Mouse (Mus musculus): ENCODE measurements around the gene Sec24a.
"Not testable (repeated sequence)": the region's sequence is repeated elsewhere in the genome, so short reads cannot be mapped to it uniquely, and the experiment has no call there.

Gene Sec24a

DNA sequence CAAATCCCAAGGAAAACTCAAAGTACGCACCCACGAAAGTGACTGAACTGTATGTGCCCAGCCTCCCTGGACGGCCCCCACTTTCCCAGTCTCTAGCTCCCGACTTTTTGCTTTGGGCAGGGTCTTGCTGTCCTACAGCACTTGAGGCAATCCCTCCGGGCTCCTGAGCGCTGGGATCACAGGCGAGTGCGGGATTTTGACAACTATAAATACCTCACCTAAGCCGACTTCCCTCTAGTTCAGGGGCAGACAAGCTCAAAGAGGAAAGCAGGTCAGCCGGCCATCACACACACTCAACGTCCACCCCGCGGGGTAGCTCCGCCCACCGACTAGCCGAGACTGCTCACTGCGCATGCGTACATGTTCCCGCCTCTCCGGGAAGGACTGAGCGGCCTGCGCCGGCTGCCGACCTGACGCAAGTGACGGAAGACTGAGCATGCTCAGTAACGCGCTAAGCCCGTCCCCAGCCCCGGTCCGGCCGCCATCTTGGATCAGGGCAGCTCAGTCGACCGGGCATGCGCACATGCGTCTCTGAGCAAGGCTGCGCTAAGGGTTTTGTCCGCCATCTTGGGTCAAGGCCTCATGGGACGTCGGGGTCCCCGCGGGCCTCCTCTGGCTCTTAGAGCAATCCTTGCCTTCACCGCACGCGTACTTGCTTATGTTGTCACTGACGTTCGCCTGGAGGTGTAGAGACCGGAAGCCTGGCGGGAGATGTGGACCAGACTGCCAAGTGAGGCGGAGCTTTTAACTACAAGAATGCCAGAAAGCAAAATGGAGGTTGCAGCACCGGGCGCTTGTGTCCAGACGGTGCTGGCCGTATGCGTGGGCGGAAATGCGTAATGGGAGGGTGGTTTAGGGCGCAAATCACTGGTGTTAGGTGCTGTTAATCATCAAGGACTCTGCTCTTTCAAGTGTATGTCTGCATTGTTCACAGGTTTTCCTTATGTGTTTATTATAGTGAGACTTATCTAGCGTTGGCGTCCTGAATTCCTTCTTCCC is 74.8 kb downstream of the Sec24a start, which contains the start of gene 0610009B22Rik:
Gene 0610009B22Rik (minus strand): TSS at position 545 of the 999 bp plus-strand sequence.
- ATAC-seq (ENCODE audit: low TSS enrichment) = peak; percentile 97

DNA sequence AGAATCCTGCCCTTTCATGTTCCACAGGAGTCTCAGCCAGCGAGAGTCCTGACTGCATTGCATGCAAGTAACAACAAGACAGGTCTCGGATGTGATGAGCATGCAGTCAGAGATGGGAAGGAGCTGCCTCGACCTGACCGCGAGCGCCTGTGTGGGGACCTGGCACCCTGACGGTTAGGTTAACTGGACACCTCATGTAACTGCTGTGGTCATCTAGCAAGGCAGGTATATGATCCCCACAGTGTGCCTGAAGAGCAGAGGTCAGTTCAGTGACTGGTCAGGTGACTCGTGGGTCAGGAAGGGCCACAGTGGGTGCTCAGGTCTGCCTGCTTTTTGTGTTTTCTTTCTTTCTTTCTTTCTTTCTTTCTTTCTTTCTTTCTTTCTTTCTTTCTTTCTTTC is 81.5 kb downstream of the Sec24a start:
- 0 out of 2 replicates have a peak, but pooled peaks have one; percentile 9 for ATAC-seq (ENCODE audit: low TSS enrichment)

- ATAC-seq (ENCODE audit: low TSS enrichment) = peak; percentile 90
Observed at GRCm38 (mm10) chr11:51681324-51681975, 82.0 kb downstream of the Sec24a start.

DNA sequence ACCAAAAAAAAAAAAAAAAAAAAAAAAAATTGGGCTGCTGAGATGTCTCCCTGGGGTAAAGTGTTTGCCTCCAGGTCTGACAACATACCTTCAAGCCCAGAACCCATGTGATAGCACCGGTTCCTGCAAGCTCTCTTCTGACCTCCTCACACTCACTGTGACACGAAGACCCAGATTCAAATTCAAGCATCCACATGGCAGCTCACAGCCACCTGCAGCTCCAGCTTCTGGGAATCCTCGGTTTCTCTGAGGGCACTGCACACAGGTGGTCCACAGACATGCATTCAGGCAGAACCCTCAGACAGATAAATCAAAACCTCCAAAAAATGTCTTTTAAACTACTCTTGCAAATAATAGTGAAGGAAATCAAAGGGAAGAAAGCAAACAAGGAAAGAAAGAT is 84.0 kb downstream of the Sec24a start:
- ATAC-seq (ENCODE audit: low TSS enrichment) = no peak

- no peak for ATAC-seq (ENCODE audit: low TSS enrichment)
Observed at GRCm38 (mm10) chr11:51677737-51678418, 85.6 kb downstream of the Sec24a start.

- no peak for ATAC-seq (ENCODE audit: low TSS enrichment)
Observed at GRCm38 (mm10) chr11:51675386-51675785, 88.0 kb downstream of the Sec24a start.

DNA sequence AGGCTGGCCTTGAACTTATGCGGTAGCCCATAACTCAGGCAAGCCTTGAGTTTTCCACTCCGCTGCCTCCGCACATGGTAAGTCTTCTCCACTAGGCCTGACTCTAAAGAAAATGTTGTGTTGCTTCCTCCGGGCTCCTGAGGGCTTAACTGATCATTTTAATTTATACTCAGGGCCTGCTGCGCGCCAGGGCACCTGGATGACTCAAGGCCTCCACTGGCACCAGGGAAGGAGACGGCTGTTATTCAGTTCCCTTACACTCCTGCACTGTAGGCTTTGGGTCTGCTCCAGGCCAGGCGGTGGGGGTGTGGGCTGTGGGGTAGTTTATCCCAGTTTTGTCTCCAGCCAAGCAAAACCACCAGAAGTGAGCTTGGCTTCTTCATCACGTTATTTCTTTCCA is 90.1 kb downstream of the Sec24a start:
- ATAC-seq (ENCODE audit: low TSS enrichment) = no peak

DNA sequence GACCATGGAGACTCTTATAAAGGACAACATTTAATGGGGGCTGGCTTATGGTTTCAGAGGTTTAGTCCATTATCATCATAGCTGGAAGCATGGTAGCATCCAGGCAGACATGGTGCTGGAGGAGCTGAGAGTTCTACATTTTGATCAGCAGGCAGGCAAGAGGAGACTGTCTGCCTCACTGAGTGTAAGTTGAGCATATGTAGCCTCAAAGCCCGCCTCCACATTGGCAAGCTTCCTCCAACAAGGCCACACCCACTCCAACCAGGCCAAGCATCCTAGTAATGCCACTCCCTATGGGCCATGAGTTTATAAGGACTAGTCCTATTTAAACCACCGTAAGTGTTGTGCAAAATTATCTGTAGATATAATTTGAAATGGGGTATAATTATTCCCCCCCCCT is 92.1 kb downstream of the Sec24a start:
- no peak for ATAC-seq (ENCODE audit: low TSS enrichment)

GRCm38 (mm10) chr11:51670846-51671245 is 92.6 kb downstream of the Sec24a start:
- ATAC-seq (ENCODE audit: low TSS enrichment) = no peak

GRCm38 (mm10) chr11:51664747-51665146 is 98.7 kb downstream of the Sec24a start:
- not testable (repeated sequence) for ATAC-seq (ENCODE audit: low TSS enrichment)

DNA sequence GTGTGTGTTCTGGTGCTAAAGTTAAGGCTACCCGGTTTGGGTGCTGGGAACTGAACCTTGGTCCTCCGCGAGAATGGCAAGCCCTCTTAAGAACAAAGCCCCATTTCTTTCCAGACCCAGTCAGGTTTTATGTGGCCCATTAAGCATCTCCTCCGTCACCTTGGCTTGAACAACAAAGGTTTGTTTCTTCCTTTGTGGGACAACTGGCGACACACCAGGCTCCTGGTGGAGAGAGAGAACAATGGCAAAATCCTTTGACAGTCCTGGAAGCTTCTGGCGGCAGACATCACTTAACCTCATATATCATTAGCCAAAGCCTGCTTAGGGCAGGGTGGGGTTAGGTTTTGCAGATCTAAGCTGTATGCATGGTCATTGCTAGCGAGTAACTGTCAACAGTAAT is 100.8 kb downstream of the Sec24a start:
- ATAC-seq (ENCODE audit: low TSS enrichment) = no peak

GRCm38 (mm10) chr11:51661867-51662365 is 101.5 kb downstream of the Sec24a start:
- ATAC-seq (ENCODE audit: low TSS enrichment) = no peak

- peak; percentile 89 for ATAC-seq (ENCODE audit: low TSS enrichment)
Observed at GRCm38 (mm10) chr11:51658705-51659104, 104.7 kb downstream of the Sec24a start.

GRCm38 (mm10) chr11:51658291-51658690 is 105.1 kb downstream of the Sec24a start:
- ATAC-seq (ENCODE audit: low TSS enrichment) = peak; percentile 20; the same call in 1 of the 2 replicates

GRCm38 (mm10) chr11:51656798-51657521 is 106.5 kb downstream of the Sec24a start:
- ATAC-seq (ENCODE audit: low TSS enrichment) = no peak

DNA sequence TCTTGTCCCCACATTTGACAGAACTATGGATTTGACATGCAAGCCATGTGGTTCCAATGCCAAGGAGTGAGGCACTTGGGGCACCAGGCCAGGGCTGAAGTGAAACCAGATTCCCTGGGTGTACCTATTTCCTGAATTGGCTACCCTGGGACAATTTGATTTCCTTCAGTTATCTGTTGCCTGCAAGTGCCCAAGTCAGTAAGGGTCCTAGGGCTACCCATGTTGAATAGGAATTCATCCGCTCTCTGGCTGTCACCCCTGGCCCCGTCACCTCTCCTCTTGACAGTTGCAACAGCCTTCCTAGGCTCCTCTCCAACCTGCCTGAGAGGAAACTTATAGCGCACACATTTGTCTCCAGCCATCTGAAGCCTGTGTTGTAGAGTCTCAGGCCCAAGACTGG is 108.5 kb downstream of the Sec24a start:
- ATAC-seq (ENCODE audit: low TSS enrichment) = no peak

DNA sequence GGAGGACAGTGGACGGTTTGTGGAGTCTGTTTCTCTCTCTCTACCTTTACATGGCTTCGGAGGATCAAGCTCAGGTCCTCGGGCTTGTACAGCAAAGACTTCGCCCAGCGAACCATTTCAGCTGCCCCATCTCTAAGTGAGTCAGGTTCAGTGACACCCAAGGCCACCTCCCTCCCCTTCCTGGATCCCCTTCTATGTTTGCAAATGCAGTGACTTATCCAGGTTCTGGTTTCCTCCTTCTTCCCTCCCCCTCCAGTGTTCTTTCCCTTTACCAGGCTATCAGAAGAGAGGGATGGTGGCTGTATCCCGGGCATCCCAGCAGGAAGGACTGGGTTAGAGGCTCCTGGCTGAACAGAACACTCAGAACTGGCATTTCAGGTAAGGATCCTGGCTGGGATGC is 109.7 kb downstream of the Sec24a start:
- ATAC-seq (ENCODE audit: low TSS enrichment) = no peak

DNA sequence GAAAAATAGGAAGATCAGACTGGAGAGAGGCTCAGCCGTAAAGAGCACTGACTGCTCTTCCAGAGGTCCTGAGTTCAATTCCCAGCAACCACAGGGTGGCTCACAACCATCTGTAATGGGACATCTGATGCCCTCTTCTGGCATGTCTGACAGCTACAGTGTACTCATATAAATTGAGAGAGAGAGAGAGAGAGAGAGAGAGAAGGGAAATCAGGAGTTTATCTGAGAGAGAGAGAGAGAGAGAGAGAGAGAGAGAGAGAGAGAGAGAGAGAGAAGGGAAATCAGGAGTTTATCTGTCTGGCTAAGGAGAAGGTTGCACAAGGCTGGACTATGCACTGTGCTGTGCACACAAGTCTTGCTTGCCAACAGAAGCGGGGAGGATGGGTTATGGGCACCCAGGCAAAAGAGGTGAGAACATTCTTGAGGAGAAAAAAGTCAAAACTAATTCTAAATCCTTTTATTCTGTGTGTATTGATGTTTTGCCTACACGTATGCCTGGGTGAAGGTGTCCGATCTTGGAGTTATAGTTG is 110.5 kb downstream of the Sec24a start:
- ATAC-seq (ENCODE audit: low TSS enrichment) = no peak

- ATAC-seq (ENCODE audit: low TSS enrichment) = peak; percentile 31; the same call in 1 of the 2 replicates
Observed at GRCm38 (mm10) chr11:51650691-51651515, 112.5 kb downstream of the Sec24a start, which contains the start of the genes N4bp3 and D930048N14Rik. TSS of gene N4bp3 (minus strand) at chr11:51650842. TSS of gene D930048N14Rik (plus strand) at chr11:51650954.

DNA sequence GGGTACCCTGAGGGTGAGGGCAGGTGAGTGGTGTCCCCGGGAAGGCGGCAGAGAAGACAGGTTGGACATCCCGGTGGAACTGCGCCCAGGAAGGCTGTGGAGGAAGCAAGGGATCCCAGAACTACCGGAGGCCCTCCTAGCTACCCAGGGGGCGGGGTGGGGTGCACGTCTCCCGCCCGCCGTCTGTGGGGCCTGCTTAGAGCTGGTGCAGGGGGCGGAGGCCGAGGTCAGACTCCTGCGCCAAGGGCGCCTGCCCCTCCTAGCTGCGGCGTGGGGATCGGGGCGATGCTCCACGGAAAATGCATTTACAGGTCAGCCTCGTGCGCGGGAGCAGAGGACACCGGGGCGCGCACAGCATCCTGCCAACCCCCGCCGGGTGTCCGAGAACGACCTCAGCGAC is 113.2 kb downstream of the Sec24a start:
- 0 out of 2 replicates have a peak, but pooled peaks have one; percentile 4 for ATAC-seq (ENCODE audit: low TSS enrichment)
